Mouse (Mus musculus): Measurements from ENCODE around the gene Npas2. TPM values are rescaled to one million over a fixed set of nuclear protein-coding genes. Genes with fewer than 3 reads are reported as not detected.

Gene Npas2
- polyA plus RNA-seq, 1 experiment from 2014 or later = 0.28 TPM

DNA sequence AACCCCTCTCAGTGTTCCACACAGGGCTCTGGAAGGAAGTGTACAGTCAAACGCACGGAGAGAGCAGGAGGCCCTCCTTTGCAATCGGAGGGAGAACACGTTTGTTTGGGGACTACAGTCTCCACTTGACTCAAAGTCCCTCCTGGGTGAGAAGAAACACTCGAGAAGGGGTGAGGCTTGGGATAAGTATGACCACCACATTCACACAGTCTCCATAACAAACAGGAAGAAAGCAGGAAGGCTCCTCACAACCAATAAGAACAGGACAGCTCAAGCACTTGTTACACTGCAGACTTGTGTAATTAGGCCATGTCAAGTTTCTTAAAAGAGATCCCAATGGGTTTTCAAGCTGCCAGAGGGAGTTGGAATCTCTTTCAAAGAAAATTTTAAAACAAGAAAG lies 2.4 kb upstream of the Npas2 start:
- Histone ChIP-seq H3K4me1 (replicated peaks) (peaks cover 5% of the 10 kb centered on the region; the same call in 1 of the 2 replicates), H3K4me3 (replicated peaks) (no peak overlapping the region), H3K36me3 (replicated peaks) (no peaks in the 10 kb centered on the region), H3K27ac (replicated peaks) (no peak overlapping the region), H3K4me2 (no peak overlapping the region), H3K27me3 (peaks cover 47% of the 10 kb centered on the region), H3K9me3 (replicated peaks) (no peaks in the 10 kb centered on the region), H3K9ac (no peak overlapping the region)
- 26% methylated on average over 5 of the region's 5 CpGs for WGBS (ENCODE audit: insufficient replicate concordance)
- ATAC-seq (ENCODE audit: insufficient read depth) = no peak

- peak overlapping the region; percentile 55 for H3K4me3 ChIP-seq (replicated peaks)
- H3K9me3 ChIP-seq (replicated peaks) = no peaks in the 10 kb centered on the region
- no peak overlapping the region for H3K27ac ChIP-seq (replicated peaks)
- H3K27me3 ChIP-seq = peaks cover 60% of the 10 kb centered on the region
- peak; percentile 73 for ATAC-seq (ENCODE audit: insufficient read depth)
- H3K36me3 ChIP-seq (replicated peaks) = no peaks in the 10 kb centered on the region
- H3K9ac ChIP-seq = no peak overlapping the region
- H3K4me2 ChIP-seq = peak overlapping the region; percentile 70
- 2% methylated on average over 28 of the region's 28 CpGs for WGBS (ENCODE audit: insufficient replicate concordance)
- peaks cover 5% of the 10 kb centered on the region; the same call in 1 of the 2 replicates for H3K4me1 ChIP-seq (replicated peaks)
Measured at GRCm38 (mm10) chr1:39192460-39192996, 1.0 kb upstream of the Npas2 start.

GRCm38 (mm10) chr1:39193862-39194675 lies 538 bp downstream of the Npas2 start:
- Histone ChIP-seq H3K9me3 (replicated peaks) (no peaks in the 10 kb centered on the region), H3K27ac (replicated peaks) (no peak overlapping the region), H3K4me3 (replicated peaks) (peak overlapping the region; percentile 55), H3K36me3 (replicated peaks) (no peaks in the 10 kb centered on the region), H3K9ac (peak overlapping the region; percentile 21; the same call in 1 of the 2 replicates), H3K4me1 (replicated peaks) (peaks cover 5% of the 10 kb centered on the region; the same call in 1 of the 2 replicates), H3K4me2 (peak overlapping the region; percentile 70), H3K27me3 (peaks cover 60% of the 10 kb centered on the region)
- under 1% methylated on average over 74 of the region's 76 CpGs for WGBS (ENCODE audit: insufficient replicate concordance)
- ATAC-seq (ENCODE audit: insufficient read depth) = no peak

DNA sequence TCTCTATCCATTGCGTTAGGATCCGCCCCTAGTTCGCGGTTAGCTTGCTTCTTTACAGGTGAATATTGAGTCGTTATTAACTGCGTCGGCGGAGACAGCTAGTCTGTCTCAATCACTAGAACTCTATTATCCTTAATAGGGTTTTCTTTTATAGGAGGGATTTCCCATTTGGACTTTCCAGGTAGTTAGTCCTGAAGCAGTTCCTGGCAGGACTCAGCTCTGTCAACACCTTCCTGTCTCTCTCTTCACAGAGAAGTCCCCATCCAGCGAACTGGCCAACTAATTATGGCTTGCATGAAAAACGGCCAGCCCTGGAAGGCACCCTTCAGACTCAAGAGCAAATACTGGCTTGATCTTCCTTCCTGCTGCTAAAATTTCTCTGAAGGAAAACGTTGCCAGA lies 1.4 kb downstream of the Npas2 start:
- Histone ChIP-seq H3K27ac (replicated peaks) (no peak overlapping the region), H3K27me3 (peaks cover 60% of the 10 kb centered on the region), H3K9ac (no peak overlapping the region), H3K4me2 (0 out of 2 replicates have a peak overlapping the region, but pooled peaks have one; percentile 70), H3K36me3 (replicated peaks) (no peaks in the 10 kb centered on the region), H3K4me1 (replicated peaks) (peaks cover 5% of the 10 kb centered on the region; the same call in 1 of the 2 replicates), H3K4me3 (replicated peaks) (no peak overlapping the region), H3K9me3 (replicated peaks) (no peaks in the 10 kb centered on the region)
- WGBS (ENCODE audit: insufficient replicate concordance) = 4% methylated on average over 11 of the region's 11 CpGs
- no peak for ATAC-seq (ENCODE audit: insufficient read depth)

DNA sequence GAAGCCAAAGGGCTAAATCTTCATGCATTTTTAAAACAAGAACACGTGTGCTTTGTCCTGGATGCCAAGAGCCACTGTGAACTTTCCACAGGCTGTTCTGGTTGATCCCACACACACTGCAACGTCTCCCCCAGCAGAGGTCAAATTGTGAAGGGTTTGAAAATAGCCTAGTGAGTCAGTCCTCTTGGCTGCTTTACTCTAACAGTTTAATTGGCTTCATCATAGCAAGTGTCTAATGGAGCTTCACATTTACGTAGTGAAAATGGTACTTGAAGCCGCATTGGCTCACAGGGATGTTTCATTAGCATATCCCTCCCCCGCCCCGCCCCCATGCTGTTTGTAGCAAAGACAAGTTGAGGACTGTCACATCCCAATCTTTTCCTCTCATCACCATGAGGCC lies 2.6 kb downstream of the Npas2 start:
- no peak for ATAC-seq (ENCODE audit: insufficient read depth)
- peaks cover 58% of the 10 kb centered on the region for H3K27me3 ChIP-seq

GRCm38 (mm10) chr1:39196676-39197375 lies 3.3 kb downstream of the Npas2 start:
- ATAC-seq (ENCODE audit: insufficient read depth) = no peak
- Histone ChIP-seq H3K27me3 (peaks cover 54% of the 10 kb centered on the region), H3K4me2 (no peak overlapping the region), H3K27ac (replicated peaks) (no peak overlapping the region), H3K9ac (no peak overlapping the region), H3K36me3 (replicated peaks) (no peaks in the 10 kb centered on the region), H3K4me1 (replicated peaks) (peaks cover 5% of the 10 kb centered on the region; the same call in 1 of the 2 replicates), H3K9me3 (replicated peaks) (no peaks in the 10 kb centered on the region), H3K4me3 (replicated peaks) (no peak overlapping the region)
- 37% methylated on average over 12 of the region's 12 CpGs for WGBS (ENCODE audit: insufficient replicate concordance)

More for the DNA sequence above, 2.6 kb downstream of the Npas2 start:
- Histone ChIP-seq H3K9ac (no peak overlapping the region), H3K9me3 (replicated peaks) (no peaks in the 10 kb centered on the region), H3K4me3 (replicated peaks) (no peak overlapping the region), H3K4me1 (replicated peaks) (peaks cover 5% of the 10 kb centered on the region; the same call in 1 of the 2 replicates), H3K4me2 (no peak overlapping the region), H3K27ac (replicated peaks) (no peak overlapping the region), H3K36me3 (replicated peaks) (no peaks in the 10 kb centered on the region)
- WGBS (ENCODE audit: insufficient replicate concordance) = 36% methylated on average over 6 of the region's 6 CpGs

DNA sequence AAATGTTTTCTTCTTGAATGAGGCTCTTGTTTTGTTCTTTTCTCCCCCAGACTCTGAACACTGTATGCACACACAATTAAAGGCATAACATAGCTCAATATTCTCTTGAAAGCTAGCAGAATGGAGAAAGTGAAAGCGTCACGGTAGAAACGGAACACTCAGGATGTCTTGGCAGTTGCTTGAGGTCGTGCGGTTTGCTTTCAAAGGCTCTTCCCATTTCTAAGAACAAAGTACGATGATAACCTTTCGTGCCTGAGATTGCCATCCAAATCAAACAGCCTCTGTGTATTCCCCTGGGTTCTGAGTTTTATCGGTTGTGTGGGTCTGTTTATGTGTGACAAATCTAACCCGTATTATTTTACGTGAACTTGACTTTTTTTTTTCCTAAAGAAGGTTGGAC lies 11.5 kb downstream of the Npas2 start:
- WGBS (ENCODE audit: insufficient replicate concordance) = 58% methylated on average over 10 of the region's 10 CpGs
- H3K4me3 ChIP-seq (replicated peaks) = no peak overlapping the region
- H3K9ac ChIP-seq = no peak overlapping the region
- ATAC-seq (ENCODE audit: insufficient read depth) = no peak
- no peak overlapping the region for H3K27ac ChIP-seq (replicated peaks)
- H3K9me3 ChIP-seq (replicated peaks) = no peaks in the 10 kb centered on the region
- no peaks in the 10 kb centered on the region for H3K27me3 ChIP-seq
- H3K36me3 ChIP-seq (replicated peaks) = no peaks in the 10 kb centered on the region
- no peaks in the 10 kb centered on the region for H3K4me1 ChIP-seq (replicated peaks)
- no peak overlapping the region for H3K4me2 ChIP-seq

DNA sequence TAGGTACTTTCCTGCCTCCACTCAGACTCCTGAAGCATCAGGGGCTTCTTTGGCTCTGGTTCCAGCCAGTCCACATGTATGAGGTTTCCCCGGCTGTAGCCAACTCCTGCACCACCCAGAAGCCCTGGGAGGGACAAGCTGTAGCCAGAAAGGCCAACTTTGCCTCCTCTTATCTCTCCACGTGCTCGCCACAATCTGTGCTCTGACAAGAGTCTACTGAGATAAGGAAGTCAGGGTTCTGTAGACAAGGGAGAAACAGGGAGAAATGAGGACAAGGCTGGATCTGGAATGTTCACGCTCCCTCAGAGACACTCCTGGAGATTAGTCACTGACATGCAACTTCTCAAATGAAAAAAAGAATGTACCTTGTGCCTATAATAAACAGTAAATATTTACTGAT lies 12.2 kb downstream of the Npas2 start:
- ATAC-seq (ENCODE audit: insufficient read depth) = no peak
- H3K4me1 ChIP-seq (replicated peaks) = no peaks in the 10 kb centered on the region
- no peaks in the 10 kb centered on the region for H3K27me3 ChIP-seq
- H3K9ac ChIP-seq = no peak overlapping the region
- H3K27ac ChIP-seq (replicated peaks) = no peak overlapping the region
- no peaks in the 10 kb centered on the region for H3K36me3 ChIP-seq (replicated peaks)
- WGBS (ENCODE audit: insufficient replicate concordance) = 26% methylated on average over 4 of the region's 4 CpGs
- H3K4me2 ChIP-seq = no peak overlapping the region
- H3K4me3 ChIP-seq (replicated peaks) = no peak overlapping the region
- H3K9me3 ChIP-seq (replicated peaks) = no peaks in the 10 kb centered on the region

DNA sequence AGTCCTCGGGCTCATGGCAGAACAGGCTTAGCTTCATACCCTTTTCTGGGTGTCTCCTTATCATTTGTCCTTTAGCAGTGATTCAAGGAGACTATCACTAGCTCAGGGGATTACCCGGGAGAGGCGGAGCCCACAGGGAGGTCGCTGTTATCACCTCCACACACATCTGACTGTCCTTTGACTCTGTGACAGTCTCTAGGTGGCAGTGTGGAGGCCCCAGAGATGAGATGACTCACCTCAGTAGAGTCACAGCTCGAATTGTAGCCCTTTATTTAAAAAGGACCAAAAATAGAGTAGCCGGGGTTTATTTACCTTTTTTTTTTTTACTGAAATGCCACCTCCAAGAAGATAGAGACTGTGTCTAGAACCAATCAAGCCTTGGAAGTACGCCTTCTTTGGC lies 13.4 kb downstream of the Npas2 start:
- no peaks in the 10 kb centered on the region for H3K27me3 ChIP-seq
- no peaks in the 10 kb centered on the region for H3K4me1 ChIP-seq (replicated peaks)
- H3K4me3 ChIP-seq (replicated peaks) = no peak overlapping the region
- H3K36me3 ChIP-seq (replicated peaks) = no peaks in the 10 kb centered on the region
- ATAC-seq (ENCODE audit: insufficient read depth) = no peak
- WGBS (ENCODE audit: insufficient replicate concordance) = 22% methylated on average over 7 of the region's 7 CpGs
- H3K9me3 ChIP-seq (replicated peaks) = no peaks in the 10 kb centered on the region
- no peak overlapping the region for H3K4me2 ChIP-seq
- H3K9ac ChIP-seq = no peak overlapping the region
- no peak overlapping the region for H3K27ac ChIP-seq (replicated peaks)

- Histone ChIP-seq H3K4me2 (no peak overlapping the region), H3K27me3 (no peaks in the 10 kb centered on the region), H3K36me3 (replicated peaks) (no peaks in the 10 kb centered on the region), H3K9ac (no peak overlapping the region), H3K27ac (replicated peaks) (no peak overlapping the region), H3K4me1 (replicated peaks) (no peaks in the 10 kb centered on the region), H3K9me3 (replicated peaks) (no peaks in the 10 kb centered on the region), H3K4me3 (replicated peaks) (no peak overlapping the region)
- ATAC-seq (ENCODE audit: insufficient read depth) = no peak
- 61% methylated on average over 5 of the region's 5 CpGs for WGBS (ENCODE audit: insufficient replicate concordance)
Measured at GRCm38 (mm10) chr1:39210928-39211327, 17.4 kb downstream of the Npas2 start.

GRCm38 (mm10) chr1:39212982-39213381 lies 19.5 kb downstream of the Npas2 start:
- no peak overlapping the region for H3K4me3 ChIP-seq (replicated peaks)
- H3K9me3 ChIP-seq (replicated peaks) = no peaks in the 10 kb centered on the region
- ATAC-seq (ENCODE audit: insufficient read depth) = no peak
- no peaks in the 10 kb centered on the region for H3K4me1 ChIP-seq (replicated peaks)
- no peak overlapping the region for H3K27ac ChIP-seq (replicated peaks)
- no peak overlapping the region for H3K9ac ChIP-seq
- 54% methylated on average over 6 of the region's 6 CpGs for WGBS (ENCODE audit: insufficient replicate concordance)
- no peaks in the 10 kb centered on the region for H3K27me3 ChIP-seq
- H3K36me3 ChIP-seq (replicated peaks) = no peaks in the 10 kb centered on the region
- no peak overlapping the region for H3K4me2 ChIP-seq
